Mouse (Mus musculus) intestine, embryonic 14.5 days (tissue): Measurements from ENCODE around the gene Pm20d1. TPM values are rescaled to one million over a fixed set of nuclear protein-coding genes. Genes with fewer than 3 reads are reported as not detected.

Experiments
- ATAC-seq: fragments of 200-750 bp; cut with Nextera tagmentation; replicated peaks from 2 replicates; pipeline ENCODE4 v1.8.0; 2017; ENCODE audit warnings: low read depth, moderate number of reproducible peaks, moderate TSS enrichment, moderate library complexity; ENCODE audit not compliant: low FRiP score, low TSS enrichment
- DNase-seq: peaks from one replicate; pipeline ENCODE4 v3.0.0-alpha.2; 2018; ENCODE audit warnings: low spot score
- H3K27ac ChIP-seq: fragments of 300-500 bp; sonication (generic); 2 replicates; pipeline ENCODE4 v1.5.1; 2014; ENCODE audit warnings: low read depth, mild to moderate bottlenecking, control low read depth
- H3K27me3 ChIP-seq: fragments of 300-500 bp; sonication (generic); replicated peaks from 2 replicates; pipeline ENCODE4 v1.6.1; 2014; ENCODE audit warnings: low read length, control low read depth; ENCODE audit not compliant: control insufficient read depth, insufficient read depth
- H3K36me3 ChIP-seq: fragments of 300-500 bp; sonication (generic); 2 replicates; pipeline ENCODE4 v1.6.1; 2014; ENCODE audit warnings: low read length, control low read depth; ENCODE audit not compliant: control insufficient read depth, insufficient read depth
- H3K4me1 ChIP-seq: fragments of 300-500 bp; sonication (generic); replicated peaks from 2 replicates; pipeline ENCODE4 v1.6.1; 2014; ENCODE audit warnings: low read length, control low read depth, mixed read lengths; ENCODE audit not compliant: control insufficient read depth, insufficient read depth
- H3K4me2 ChIP-seq: fragments of 300-500 bp; sonication (generic); 2 replicates; pipeline ENCODE4 v1.6.1; 2014; ENCODE audit warnings: low read length
- H3K4me3 ChIP-seq: fragments of 300-500 bp; sonication (generic); 2 replicates; pipeline ENCODE4 v1.5.1; 2014; ENCODE audit warnings: low read depth, low read length, control low read depth, mixed read lengths
- H3K9ac ChIP-seq: fragments of 300-500 bp; sonication (generic); 2 replicates; pipeline ENCODE4 v1.6.1; 2014; ENCODE audit warnings: mild to moderate bottlenecking, low read length
- H3K9me3 ChIP-seq: fragments of 300-500 bp; sonication (generic); 2 replicates; pipeline ENCODE4 v1.6.1; 2016; ENCODE audit warnings: low read length, control low read depth; ENCODE audit not compliant: control insufficient read depth
- WGBS: fragments of 180-500 bp; shearing (Covaris S2); extraction: QIAGEN DNeasy Blood & Tissue Kit; methylation state at CpG from one replicate; pipeline ENCODE4 v1.1.7; 2014; 5-methylcytosine and 5-hydroxymethylcytosine counted together
- polyA plus RNA-seq: library from polyadenylated mRNA; unstranded; fragments of >200 nt; fragmentation: Nextera tagmentation; extraction: Ambion mirVana; gene quantifications from 2 replicates; pipeline ENCODE4 v1.2.1, GENCODE M21; 2014

The Pm20d1 gene
- polyA plus RNA-seq, 1 experiment from 2014 or later: 1.4 TPM

DNA sequence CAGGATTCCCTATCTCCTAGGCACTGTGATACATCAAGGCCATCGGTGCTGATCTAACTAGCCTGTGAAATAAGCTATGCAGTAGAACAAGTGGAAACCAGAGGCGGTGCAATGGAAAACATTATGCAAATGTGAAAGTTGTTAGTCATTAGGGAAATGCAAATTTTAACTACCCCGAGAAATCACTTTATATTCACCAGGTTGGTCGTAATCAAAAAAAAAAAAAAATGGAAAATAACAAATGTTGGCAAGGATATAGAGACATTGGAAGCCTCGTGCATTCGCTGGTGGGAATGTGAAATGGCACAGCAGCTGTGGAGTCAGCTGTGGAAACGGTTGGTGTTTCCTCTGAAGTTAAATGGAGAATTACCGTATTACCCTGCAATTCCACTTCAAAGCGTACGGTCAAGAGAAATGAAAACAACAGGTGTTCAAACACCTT, 23.7 kb downstream of the Pm20d1 start:
- no peak for ATAC-seq
- no peak overlapping the region for H3K4me2 ChIP-seq
- H3K9ac ChIP-seq: no peak overlapping the region
- H3K9me3 ChIP-seq: no peaks in the 10 kb centered on the region
- DNase-seq: no peak
- H3K27ac ChIP-seq: no peak overlapping the region
- H3K4me3 ChIP-seq: no peak overlapping the region
- H3K4me1 ChIP-seq: no peaks in the 10 kb centered on the region
- no peaks in the 10 kb centered on the region for H3K36me3 ChIP-seq
- H3K27me3 ChIP-seq: no peaks in the 10 kb centered on the region
- WGBS: 80% methylated on average over 10 of the region's 10 CpGs

DNA sequence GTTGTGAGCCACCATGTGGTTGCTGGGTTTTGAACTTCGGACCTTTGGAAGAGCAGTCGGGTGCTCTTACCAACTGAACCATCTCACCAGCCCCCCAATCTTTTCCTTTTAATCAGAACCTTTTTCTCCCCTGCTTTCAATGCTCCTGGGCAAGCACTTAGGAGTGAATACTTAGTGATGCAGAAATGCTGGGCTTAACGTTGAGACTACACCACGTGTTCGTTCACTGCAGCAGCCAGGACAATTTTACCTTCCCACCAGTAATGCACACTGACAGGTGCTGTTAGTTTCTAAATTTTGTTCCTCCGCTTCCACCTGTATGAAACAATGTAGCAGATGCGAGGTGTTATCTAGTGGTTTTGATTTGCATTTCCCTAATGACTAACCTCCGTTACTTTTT, 25.1 kb downstream of the Pm20d1 start:
- no peaks in the 10 kb centered on the region for H3K36me3 ChIP-seq
- H3K27ac ChIP-seq: no peak overlapping the region
- no peak overlapping the region for H3K4me3 ChIP-seq
- DNase-seq: no peak
- H3K9me3 ChIP-seq: no peaks in the 10 kb centered on the region
- peaks cover 3% of the 10 kb centered on the region; the same call in 1 of the 2 replicates for H3K4me1 ChIP-seq
- no peaks in the 10 kb centered on the region for H3K27me3 ChIP-seq
- H3K9ac ChIP-seq: no peak overlapping the region
- H3K4me2 ChIP-seq: no peak overlapping the region
- 83% methylated on average over 8 of the region's 8 CpGs for WGBS
- no peak for ATAC-seq

GRCm38 (mm10) chr1:131822856-131823492, 25.8 kb downstream of the Pm20d1 start:
- DNase-seq: no peak
- no peaks in the 10 kb centered on the region for H3K9me3 ChIP-seq

DNA sequence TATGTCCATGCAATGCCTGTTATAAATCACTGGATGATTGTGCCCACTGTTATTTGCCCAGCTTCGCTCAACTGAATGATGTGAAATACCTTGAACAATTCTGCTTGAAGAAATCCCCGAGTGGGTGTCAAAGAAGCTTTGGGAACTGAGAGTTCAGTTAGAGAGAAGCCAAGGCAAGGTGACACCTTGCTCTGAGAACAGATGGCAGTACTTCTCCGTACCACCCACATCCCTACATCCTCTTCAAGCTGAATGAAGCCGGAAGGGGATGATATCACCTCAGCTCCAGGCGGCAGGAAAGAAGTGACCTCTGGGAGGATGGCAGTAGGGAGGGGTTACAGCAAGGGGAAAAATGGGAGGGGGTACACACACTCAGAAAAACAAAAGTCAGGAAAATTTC, 26.4 kb downstream of the Pm20d1 start:
- Histone ChIP-seq H3K27me3 (no peaks in the 10 kb centered on the region), H3K4me2 (no peak overlapping the region), H3K4me3 (no peak overlapping the region), H3K4me1 (peaks cover 5% of the 10 kb centered on the region; the same call in 1 of the 2 replicates), H3K9me3 (no peaks in the 10 kb centered on the region), H3K36me3 (no peaks in the 10 kb centered on the region), H3K27ac (no peak overlapping the region), H3K9ac (no peak overlapping the region)
- no peak for DNase-seq
- ATAC-seq: no peak
- WGBS: 40% methylated on average over 5 of the region's 5 CpGs

More at GRCm38 (mm10) chr1:131822856-131823492, 25.8 kb downstream of the Pm20d1 start:
- no peak for ATAC-seq
- Histone ChIP-seq H3K36me3 (no peaks in the 10 kb centered on the region), H3K9ac (no peak overlapping the region), H3K4me3 (no peak overlapping the region), H3K4me1 (peaks cover 5% of the 10 kb centered on the region; the same call in 1 of the 2 replicates), H3K4me2 (no peak overlapping the region), H3K27ac (no peak overlapping the region), H3K27me3 (no peaks in the 10 kb centered on the region)
- WGBS: 72% methylated on average over 1 of the region's 1 CpGs

DNA sequence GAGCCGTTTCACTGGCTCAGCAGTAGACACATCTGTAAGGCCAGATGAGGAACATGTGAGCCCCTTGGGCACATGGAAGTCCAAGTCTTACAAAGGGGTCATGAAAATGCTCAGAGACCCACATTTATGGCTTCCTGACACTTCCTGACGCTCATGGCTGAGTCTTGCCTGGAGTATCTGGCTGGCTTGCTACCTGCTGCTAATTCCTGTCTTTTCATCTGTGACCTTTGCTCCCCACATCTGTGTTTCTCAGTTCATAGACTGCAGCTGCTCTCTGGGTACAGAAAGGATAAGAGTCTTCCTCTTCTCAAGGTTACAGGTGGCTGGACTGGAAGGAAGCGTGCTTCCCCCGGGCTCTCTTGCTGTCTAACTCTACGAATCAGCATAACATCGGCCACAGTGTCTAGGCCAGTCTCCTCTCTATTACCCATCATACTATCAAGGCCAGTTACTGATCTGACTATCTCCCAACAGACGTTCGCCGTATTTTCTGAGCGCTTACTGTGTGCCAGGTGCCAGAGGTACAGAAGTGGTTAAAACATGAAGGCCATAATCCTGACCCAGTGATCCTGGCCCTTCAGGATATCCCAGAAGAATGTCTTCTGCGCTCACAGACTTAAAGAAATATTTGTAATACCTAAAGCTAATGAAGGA, 27.5 kb downstream of the Pm20d1 start:
- H3K4me1 ChIP-seq: peaks cover 14% of the 10 kb centered on the region
- no peak overlapping the region for H3K4me2 ChIP-seq
- no peaks in the 10 kb centered on the region for H3K36me3 ChIP-seq
- DNase-seq (no peak), ATAC-seq (no peak)
- no peaks in the 10 kb centered on the region for H3K27me3 ChIP-seq
- H3K9ac ChIP-seq: no peak overlapping the region
- H3K9me3 ChIP-seq: no peaks in the 10 kb centered on the region
- 87% methylated on average over 11 of the region's 11 CpGs for WGBS
- no peak overlapping the region for H3K4me3 ChIP-seq
- no peak overlapping the region for H3K27ac ChIP-seq

GRCm38 (mm10) chr1:131827207-131827786, 30.1 kb downstream of the Pm20d1 start, which contains the start of gene Slc41a1:
TSS of gene Slc41a1 (plus strand) at chr1:131827493.
- H3K27ac ChIP-seq: peak within 1 kb of the TSS; percentile 77
- H3K9me3 ChIP-seq: no peaks in the 10 kb centered on the region
- peaks cover 14% of the 10 kb centered on the region for H3K4me1 ChIP-seq
- H3K4me3 ChIP-seq: peak within 1 kb of the TSS; percentile 61
- peaks cover 16% of the 10 kb centered on the region for H3K36me3 ChIP-seq
- H3K27me3 ChIP-seq: no peaks in the 10 kb centered on the region
- peak within 1 kb of the TSS; percentile 73 for H3K9ac ChIP-seq
- ATAC-seq: peak; percentile 71
- peak within 1 kb of the TSS; percentile 80 for H3K4me2 ChIP-seq
- WGBS: 3% methylated on average over 21 of the region's 25 CpGs
- DNase-seq: no peak

DNA sequence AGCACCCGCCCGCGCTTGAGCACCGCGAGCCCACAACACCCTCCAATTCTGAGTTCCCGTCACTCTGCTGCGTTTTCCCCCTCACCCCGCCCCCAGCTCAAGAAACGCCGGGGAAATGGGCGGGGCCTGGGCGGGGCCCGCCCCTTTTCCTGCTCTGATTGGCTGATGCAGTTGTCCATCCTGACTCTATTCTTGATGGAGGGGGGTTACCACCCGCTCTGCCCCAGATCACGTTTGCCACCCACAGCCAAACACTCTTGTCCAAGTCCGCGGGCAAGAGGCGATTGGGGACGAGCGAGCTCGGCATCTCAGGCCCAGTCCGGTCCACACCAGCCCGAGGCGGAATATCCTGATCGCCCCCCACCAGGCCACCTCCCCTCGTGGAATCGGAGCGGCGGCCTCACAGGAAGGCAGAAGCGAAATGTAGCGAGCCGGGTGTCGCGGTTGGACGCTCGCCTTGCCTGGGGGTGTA, 30.6 kb downstream of the Pm20d1 start:
- peak; percentile 100 for DNase-seq
- no peaks in the 10 kb centered on the region for H3K27me3 ChIP-seq
- 0% methylated on average over 32 of the region's 36 CpGs for WGBS
- H3K9ac ChIP-seq: peak overlapping the region; percentile 73
- H3K4me2 ChIP-seq: peak overlapping the region; percentile 80
- H3K4me3 ChIP-seq: peak overlapping the region; percentile 61
- ATAC-seq: peak; percentile 93
- peaks cover 16% of the 10 kb centered on the region for H3K36me3 ChIP-seq
- H3K9me3 ChIP-seq: no peaks in the 10 kb centered on the region
- H3K27ac ChIP-seq: peak overlapping the region; percentile 77
- peaks cover 14% of the 10 kb centered on the region for H3K4me1 ChIP-seq

GRCm38 (mm10) chr1:131828297-131829126, 31.3 kb downstream of the Pm20d1 start:
- H3K9me3 ChIP-seq: no peaks in the 10 kb centered on the region
- H3K36me3 ChIP-seq: peaks cover 16% of the 10 kb centered on the region
- DNase-seq (peak; percentile 78), ATAC-seq (peak; percentile 68)
- H3K4me3 ChIP-seq: peak overlapping the region; percentile 61
- peaks cover 14% of the 10 kb centered on the region for H3K4me1 ChIP-seq
- peak overlapping the region; percentile 72 for H3K27ac ChIP-seq
- 2% methylated on average over 21 of the region's 22 CpGs for WGBS
- H3K27me3 ChIP-seq: no peaks in the 10 kb centered on the region
- peak overlapping the region; percentile 73 for H3K9ac ChIP-seq
- peak overlapping the region; percentile 80 for H3K4me2 ChIP-seq
